Mouse (Mus musculus): ENCODE data around the gene Gemin8.

The Gemin8 gene

GRCm38 (mm10) chrX:166169892-166170799 is at the start of gene Gemin8:
Gene Gemin8, plus strand, starts transcription at chrX:166170454.
- DNase-seq (ENCODE audit: low read depth, low spot score): peak; percentile 89

DNA sequence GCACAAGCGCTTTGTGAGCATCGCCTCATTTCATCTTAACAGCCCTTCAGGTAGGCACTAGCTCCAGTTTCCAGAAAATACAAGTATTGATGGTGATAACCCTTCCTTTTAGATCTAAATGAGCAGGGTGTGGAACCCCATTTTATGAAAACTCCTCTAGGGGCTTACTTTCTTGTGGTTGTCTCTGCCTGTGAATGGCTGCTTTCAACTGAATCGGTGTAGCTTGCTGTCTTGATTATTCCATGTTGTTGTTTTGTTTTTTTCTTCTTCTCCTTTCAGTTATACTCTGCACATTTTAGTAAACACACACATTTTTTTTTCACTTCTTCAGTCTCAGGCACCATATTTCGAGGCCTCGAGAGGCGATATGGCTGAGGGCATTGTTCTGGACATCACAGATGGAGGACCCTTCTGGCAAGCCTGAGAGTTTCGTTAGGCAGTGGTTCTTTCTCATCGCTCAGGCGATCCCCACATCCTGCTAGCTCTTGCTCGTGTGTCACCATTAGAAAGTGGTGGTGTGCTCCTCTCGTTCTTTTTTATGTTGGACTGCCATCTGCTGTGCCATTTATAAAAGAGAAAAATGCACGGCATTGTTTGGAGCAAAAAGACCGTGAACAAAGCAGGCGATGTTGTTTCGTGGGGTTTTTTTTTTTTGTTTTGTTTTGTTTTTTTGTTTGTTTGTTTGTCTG is 23.0 kb upstream of the Gemin8 start:
- no peak for DNase-seq (ENCODE audit: low read depth, low spot score)

- no peak for DNase-seq (ENCODE audit: low read depth, low spot score)
Observed at GRCm38 (mm10) chrX:166162773-166163172, 7.5 kb upstream of the Gemin8 start.

- no peak for DNase-seq (ENCODE audit: low read depth, low spot score)
Observed at GRCm38 (mm10) chrX:166167307-166167706, 2.9 kb upstream of the Gemin8 start.

DNA sequence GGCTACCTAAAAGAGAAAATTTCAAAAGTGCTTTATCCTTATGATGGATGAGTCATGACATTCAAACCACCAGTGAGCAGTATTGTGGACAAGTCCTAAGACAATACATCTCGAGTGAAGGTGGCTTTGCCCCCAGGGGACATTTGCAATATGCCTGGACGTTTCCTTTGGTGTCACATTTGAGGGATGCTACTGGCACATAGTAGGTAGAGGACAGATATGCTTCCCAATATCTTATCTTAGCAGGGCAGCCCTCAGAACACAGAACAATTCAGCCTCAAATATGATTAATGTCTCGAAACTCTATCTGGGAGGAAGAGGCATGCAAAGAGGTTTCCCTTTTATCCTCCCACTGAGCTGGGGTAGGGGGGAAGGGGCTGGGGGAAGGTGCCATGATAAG is 2.3 kb upstream of the Gemin8 start:
- DNase-seq (ENCODE audit: low read depth, low spot score): no peak

- no peak for DNase-seq (ENCODE audit: low read depth, low spot score)
Observed at GRCm38 (mm10) chrX:166170800-166171738, 815 bp downstream of the Gemin8 start.

DNA sequence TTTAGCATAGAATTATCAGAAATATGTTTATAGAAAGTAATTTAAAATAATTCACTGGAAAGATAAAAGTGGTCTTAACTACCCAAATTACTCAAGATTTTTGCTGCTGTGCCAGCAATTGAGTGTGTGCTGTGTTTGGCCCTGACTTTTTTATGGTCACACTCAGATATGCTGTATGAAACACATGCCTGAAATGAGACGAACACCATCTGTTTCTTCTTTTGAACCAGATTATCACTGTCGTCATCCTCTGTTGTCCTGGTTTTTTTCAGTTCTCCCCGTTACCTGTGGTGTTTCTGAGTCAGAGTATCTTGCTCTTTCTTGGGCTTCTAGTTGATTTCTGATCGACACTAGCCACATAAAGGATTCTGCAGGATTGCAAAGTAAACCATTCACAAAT is 1.8 kb downstream of the Gemin8 start:
- no peak for DNase-seq (ENCODE audit: low read depth, low spot score)

GRCm38 (mm10) chrX:166172661-166173060 is 2.4 kb downstream of the Gemin8 start:
- no peak for DNase-seq (ENCODE audit: low read depth, low spot score)

DNA sequence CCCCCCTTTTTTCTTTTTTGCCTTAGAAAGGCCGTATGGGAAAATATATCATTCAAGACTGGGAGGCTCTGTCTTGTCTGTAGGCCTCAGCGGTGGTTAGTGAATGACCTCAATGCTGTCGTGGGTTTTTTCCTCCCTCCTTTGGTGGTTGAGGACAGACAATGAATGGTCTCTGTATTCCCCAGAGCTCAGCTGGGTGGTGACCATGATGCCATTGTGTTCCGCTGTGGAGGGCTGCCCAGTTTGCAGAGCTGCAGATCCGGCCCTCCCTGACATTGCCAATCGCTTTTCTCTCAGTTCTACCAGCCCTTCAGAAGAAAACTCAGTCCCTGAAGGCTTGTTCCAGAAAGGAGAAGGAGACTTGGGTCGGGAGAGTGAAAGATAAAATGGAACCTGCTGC is 3.5 kb downstream of the Gemin8 start:
- no peak for DNase-seq (ENCODE audit: low read depth, low spot score)

DNA sequence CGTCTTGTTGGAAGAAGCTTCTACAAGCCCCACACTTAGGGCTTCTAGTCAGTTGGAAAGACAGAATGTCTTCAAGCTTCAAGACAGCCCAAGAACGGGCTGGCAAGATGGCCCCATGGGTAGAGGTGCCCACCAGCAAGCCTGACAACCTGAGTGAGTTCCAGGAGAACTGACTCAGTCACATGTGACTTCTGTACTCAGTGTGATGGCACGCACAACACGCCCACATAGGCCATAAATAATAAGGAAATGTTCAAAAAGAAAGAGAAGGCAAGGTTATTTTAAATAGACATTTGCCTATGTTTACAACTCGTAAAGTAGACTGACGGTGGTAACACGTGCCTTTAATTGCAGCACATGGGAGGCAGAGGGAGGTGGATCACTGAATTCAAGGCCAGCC is 7.7 kb downstream of the Gemin8 start:
- no peak for DNase-seq (ENCODE audit: low read depth, low spot score)

DNA sequence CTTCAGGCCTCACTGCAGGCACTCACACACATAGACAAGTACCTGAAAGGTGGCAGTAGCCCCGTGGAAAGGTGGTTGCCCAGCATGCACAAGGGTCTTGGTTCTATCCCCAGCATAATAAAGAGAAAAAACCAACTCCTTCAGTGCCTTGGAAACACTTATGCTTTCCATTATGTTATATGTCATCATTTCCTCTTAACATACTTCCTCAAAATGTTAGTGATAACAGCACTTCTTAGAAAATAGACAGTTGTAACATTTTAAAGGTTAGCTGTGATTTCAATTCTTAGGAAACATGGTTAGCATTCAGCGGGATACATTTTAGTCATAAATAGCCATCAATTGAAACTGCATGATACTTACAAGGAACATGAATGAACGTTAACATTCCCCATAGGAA is 12.8 kb downstream of the Gemin8 start:
- no peak for DNase-seq (ENCODE audit: low read depth, low spot score)

- no peak for DNase-seq (ENCODE audit: low read depth, low spot score)
Observed at GRCm38 (mm10) chrX:166185327-166185913, 15.2 kb downstream of the Gemin8 start.

DNA sequence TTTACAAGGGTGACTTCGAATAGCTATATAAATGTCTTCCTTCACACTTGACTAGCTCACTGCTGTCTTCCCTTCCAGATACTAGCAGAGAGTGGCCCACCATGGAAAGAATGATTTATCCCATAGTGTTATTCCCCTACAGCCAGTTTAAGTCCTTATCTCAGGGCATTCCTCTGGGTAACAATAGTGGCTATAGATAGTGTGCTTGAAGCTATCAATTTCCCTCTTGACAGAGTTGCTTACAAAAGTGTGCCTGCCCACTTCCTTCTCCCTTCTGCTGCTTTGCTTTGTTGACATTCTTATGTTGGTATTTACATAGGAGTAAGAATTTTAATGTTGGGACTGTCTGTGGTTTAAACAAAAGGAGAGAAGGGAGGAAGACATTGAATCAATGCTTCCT is 17.5 kb downstream of the Gemin8 start:
- no peak for DNase-seq (ENCODE audit: low read depth, low spot score)

- DNase-seq (ENCODE audit: low read depth, low spot score): no peak
Observed at GRCm38 (mm10) chrX:166196327-166196726, 26.1 kb downstream of the Gemin8 start.

DNA sequence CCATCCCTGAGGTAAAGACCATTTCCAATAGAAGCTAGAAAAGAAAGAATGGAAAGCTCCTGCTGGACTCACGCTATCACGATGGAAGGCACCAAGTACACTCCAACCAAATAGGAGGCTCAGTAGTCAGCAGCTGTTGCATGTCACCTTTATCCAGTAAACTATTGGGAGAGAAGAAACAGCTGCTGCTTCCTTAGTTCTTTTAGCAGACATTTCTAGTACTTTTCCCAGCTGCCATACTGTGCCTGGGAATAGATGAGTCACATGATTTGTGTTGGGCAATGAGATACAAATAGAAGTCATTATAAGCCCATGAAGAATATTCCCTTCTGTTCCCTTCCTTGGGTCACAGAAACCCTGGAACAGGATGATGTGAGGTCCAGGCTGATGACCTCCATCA is 28.0 kb downstream of the Gemin8 start:
- no peak for DNase-seq (ENCODE audit: low read depth, low spot score)

- no peak for DNase-seq (ENCODE audit: low read depth, low spot score)
Observed at GRCm38 (mm10) chrX:166199812-166200211, 29.6 kb downstream of the Gemin8 start.

GRCm38 (mm10) chrX:166214576-166214975 is 44.3 kb downstream of the Gemin8 start:
- no peak for DNase-seq (ENCODE audit: low read depth, low spot score)

- DNase-seq (ENCODE audit: low read depth, low spot score): no peak
Observed at GRCm38 (mm10) chrX:166216248-166216647, 46.0 kb downstream of the Gemin8 start.

DNA sequence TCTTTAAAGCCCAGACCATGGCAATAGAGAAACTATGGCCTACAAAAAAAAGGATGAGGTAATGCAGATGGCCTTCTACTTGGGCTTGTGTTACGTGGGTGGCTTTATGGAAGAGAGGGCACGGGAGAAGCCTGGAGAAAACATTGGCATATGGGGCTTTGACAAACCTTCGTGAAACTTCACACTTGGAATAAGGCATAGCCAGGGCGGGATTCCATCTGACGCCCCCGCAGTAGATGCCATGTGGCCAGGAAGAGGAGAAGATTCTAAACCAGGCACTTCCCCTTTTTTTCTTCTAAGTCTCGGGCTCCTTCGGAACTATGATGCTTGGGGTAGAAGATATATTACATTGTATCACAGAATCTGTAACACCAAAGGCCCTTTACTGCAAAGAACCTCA is 46.5 kb downstream of the Gemin8 start:
- DNase-seq (ENCODE audit: low read depth, low spot score): no peak

DNA sequence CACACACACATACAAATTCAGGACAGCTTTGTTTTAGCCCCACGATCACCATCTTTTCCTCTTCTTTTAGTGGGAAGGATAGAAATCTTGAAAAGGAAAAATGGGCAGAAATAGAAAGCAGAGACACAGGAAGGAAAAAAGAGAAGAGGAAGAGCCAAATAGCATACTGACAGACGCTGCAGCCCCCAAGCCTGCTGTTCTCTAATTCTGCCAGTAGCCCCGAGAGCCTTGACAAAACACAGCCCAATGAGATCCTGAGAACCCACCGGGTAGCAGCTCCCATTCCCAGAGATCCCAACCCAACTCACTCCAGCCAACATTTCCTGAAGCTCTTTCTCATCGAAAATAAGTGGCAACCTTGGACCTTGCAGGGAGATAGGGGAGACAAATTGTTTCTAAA is 49.1 kb downstream of the Gemin8 start:
- DNase-seq (ENCODE audit: low read depth, low spot score): no peak

- no peak for DNase-seq (ENCODE audit: low read depth, low spot score)
Observed at GRCm38 (mm10) chrX:166226856-166227255, 56.6 kb downstream of the Gemin8 start.
